Mouse (Mus musculus): Measurements from ENCODE around the gene Col6a2. TPM values are rescaled to one million over a fixed set of nuclear protein-coding genes. Genes with fewer than 3 reads are reported as not detected.

The Col6a2 gene
- polyA plus RNA-seq, 1 experiment from 2014 or later = 53.0 TPM

DNA sequence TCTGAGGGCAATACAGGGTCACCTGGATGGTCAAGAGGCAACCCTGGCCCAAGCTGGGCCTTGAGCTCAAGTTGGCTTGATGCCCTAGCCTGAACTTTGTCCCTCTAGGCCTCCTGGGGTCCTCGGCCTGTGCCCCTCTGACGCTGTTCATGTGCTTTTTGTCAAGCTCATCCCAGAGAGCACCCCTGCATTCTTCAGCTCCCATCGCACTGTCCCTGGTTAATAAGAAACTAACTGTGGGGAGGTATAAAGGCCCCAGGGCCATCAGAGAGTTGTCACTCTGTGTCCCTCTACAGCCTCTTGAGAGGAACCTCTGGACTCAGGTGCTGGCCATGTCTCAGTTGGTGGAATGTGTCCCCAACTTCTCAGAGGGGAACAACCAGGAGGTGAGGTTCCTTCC, 48.1 kb downstream of the Col6a2 start, which contains the start of gene Ftcd:
Gene Ftcd, plus strand, starts transcription at position 275 of the 400 bp plus-strand sequence.
- H3K4me1 ChIP-seq = no peaks in the 10 kb centered on the region
- no peak within 1 kb of the TSS for H3K4me2 ChIP-seq (replicated peaks)
- no peak for ATAC-seq (ENCODE audit: low FRiP score)
- 58% methylated on average over 3 of the region's 3 CpGs for WGBS
- H3K36me3 ChIP-seq = no peaks in the 10 kb centered on the region
- H3K4me3 ChIP-seq = no peak within 1 kb of the TSS
- H3K9ac ChIP-seq = no peak within 1 kb of the TSS
- H3K27ac ChIP-seq = no peak within 1 kb of the TSS
- H3K9me3 ChIP-seq (replicated peaks) = no peaks in the 10 kb centered on the region; the same call in 1 of the 2 replicates
- H3K27me3 ChIP-seq = no peaks in the 10 kb centered on the region

GRCm38 (mm10) chr10:76572151-76572550, 51.3 kb downstream of the Col6a2 start:
- Histone ChIP-seq H3K4me2 (replicated peaks) (no peak overlapping the region), H3K9me3 (replicated peaks) (no peaks in the 10 kb centered on the region; the same call in 1 of the 2 replicates), H3K4me1 (no peaks in the 10 kb centered on the region), H3K4me3 (no peak overlapping the region), H3K36me3 (no peaks in the 10 kb centered on the region), H3K27ac (no peak overlapping the region), H3K27me3 (no peaks in the 10 kb centered on the region), H3K9ac (no peak overlapping the region)
- ATAC-seq (ENCODE audit: low FRiP score) = no peak
- 63% methylated on average over 3 of the region's 3 CpGs for WGBS

GRCm38 (mm10) chr10:76571070-76571469, 52.4 kb downstream of the Col6a2 start:
- H3K4me2 ChIP-seq (replicated peaks) = no peak overlapping the region
- H3K36me3 ChIP-seq = no peaks in the 10 kb centered on the region
- WGBS = 82% methylated on average over 2 of the region's 2 CpGs

GRCm38 (mm10) chr10:76569996-76570685, 53.3 kb downstream of the Col6a2 start:
- ATAC-seq (ENCODE audit: low FRiP score) = no peak
- WGBS = 93% methylated on average over 22 of the region's 22 CpGs
- no peaks in the 10 kb centered on the region for H3K4me1 ChIP-seq

More at GRCm38 (mm10) chr10:76571070-76571469, 52.4 kb downstream of the Col6a2 start:
- Histone ChIP-seq H3K4me1 (no peaks in the 10 kb centered on the region), H3K9ac (no peak overlapping the region), H3K27me3 (no peaks in the 10 kb centered on the region), H3K27ac (no peak overlapping the region), H3K4me3 (no peak overlapping the region), H3K9me3 (replicated peaks) (no peaks in the 10 kb centered on the region; the same call in 1 of the 2 replicates)
- ATAC-seq (ENCODE audit: low FRiP score) = no peak

GRCm38 (mm10) chr10:76561972-76562371, 61.5 kb downstream of the Col6a2 start, which contains the start of gene Spatc1l:
Gene Spatc1l, plus strand, starts transcription at chr10:76562272.
- no peaks in the 10 kb centered on the region for H3K27me3 ChIP-seq
- H3K4me1 ChIP-seq = no peaks in the 10 kb centered on the region
- H3K27ac ChIP-seq = no peak within 1 kb of the TSS
- H3K36me3 ChIP-seq = no peaks in the 10 kb centered on the region
- ATAC-seq (ENCODE audit: low FRiP score) = no peak
- no peak within 1 kb of the TSS for H3K9ac ChIP-seq
- no peaks in the 10 kb centered on the region for H3K9me3 ChIP-seq (replicated peaks)
- no peak within 1 kb of the TSS for H3K4me3 ChIP-seq
- 93% methylated on average over 10 of the region's 10 CpGs for WGBS
- H3K4me2 ChIP-seq (replicated peaks) = no peak within 1 kb of the TSS

More at GRCm38 (mm10) chr10:76569996-76570685, 53.3 kb downstream of the Col6a2 start:
- no peak overlapping the region for H3K27ac ChIP-seq
- H3K4me3 ChIP-seq = no peak overlapping the region
- no peak overlapping the region for H3K4me2 ChIP-seq (replicated peaks)
- no peaks in the 10 kb centered on the region for H3K27me3 ChIP-seq
- H3K36me3 ChIP-seq = no peaks in the 10 kb centered on the region
- H3K9ac ChIP-seq = no peak overlapping the region
- no peaks in the 10 kb centered on the region; the same call in 1 of the 2 replicates for H3K9me3 ChIP-seq (replicated peaks)

DNA sequence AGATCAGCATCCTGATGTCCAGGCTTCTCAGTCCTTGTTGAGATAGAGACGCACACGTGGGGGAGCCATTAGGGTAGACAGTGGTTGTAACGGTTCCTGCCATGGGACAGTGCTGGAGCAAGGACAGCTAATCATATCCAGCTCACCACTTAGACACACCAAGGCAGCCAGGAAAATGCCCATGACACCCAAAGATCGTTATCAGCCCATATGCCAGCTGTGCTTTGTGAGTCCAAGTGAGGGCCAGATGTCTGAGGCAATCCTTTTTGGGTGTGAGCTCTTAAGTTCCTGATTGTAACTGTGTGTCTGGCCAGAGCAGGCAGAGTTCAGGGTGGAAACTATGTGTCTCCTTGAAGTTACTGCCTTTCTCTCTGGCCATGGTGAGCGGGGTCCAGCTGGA, 69.4 kb downstream of the Col6a2 start:
- Histone ChIP-seq H3K4me3 (no peak overlapping the region), H3K4me1 (no peaks in the 10 kb centered on the region), H3K36me3 (peaks cover 61% of the 10 kb centered on the region), H3K9ac (no peak overlapping the region), H3K27ac (no peak overlapping the region), H3K4me2 (replicated peaks) (no peak overlapping the region), H3K9me3 (replicated peaks) (no peaks in the 10 kb centered on the region), H3K27me3 (no peaks in the 10 kb centered on the region)
- no peak for ATAC-seq (ENCODE audit: low FRiP score)
- 92% methylated on average over 5 of the region's 5 CpGs for WGBS

DNA sequence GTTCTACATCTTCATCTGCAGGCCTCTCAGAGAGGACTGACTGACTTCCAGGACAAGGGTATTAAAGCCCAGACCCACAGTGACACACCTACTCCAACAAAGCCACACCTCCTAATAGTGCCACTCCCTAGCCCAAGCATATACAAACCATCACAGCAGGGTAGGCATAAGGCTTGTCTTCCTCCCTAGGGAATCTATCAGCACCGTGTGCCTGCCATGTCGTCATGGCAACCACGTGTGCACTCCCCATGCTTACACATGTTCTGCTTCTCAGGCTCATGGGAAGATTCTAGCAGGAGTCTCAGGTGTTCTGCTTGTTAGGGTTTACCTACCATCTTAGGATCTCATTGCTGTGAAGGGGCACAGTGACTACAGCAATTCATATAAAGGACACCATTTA, 71.9 kb downstream of the Col6a2 start:
- H3K9ac ChIP-seq = no peak overlapping the region
- H3K27me3 ChIP-seq = no peaks in the 10 kb centered on the region
- no peak for ATAC-seq (ENCODE audit: low FRiP score)
- H3K36me3 ChIP-seq = peaks cover 86% of the 10 kb centered on the region
- H3K4me3 ChIP-seq = no peak overlapping the region
- H3K4me1 ChIP-seq = no peaks in the 10 kb centered on the region
- H3K27ac ChIP-seq = no peak overlapping the region
- H3K4me2 ChIP-seq (replicated peaks) = no peak overlapping the region
- WGBS = 74% methylated on average over 3 of the region's 3 CpGs
- no peaks in the 10 kb centered on the region for H3K9me3 ChIP-seq (replicated peaks)

DNA sequence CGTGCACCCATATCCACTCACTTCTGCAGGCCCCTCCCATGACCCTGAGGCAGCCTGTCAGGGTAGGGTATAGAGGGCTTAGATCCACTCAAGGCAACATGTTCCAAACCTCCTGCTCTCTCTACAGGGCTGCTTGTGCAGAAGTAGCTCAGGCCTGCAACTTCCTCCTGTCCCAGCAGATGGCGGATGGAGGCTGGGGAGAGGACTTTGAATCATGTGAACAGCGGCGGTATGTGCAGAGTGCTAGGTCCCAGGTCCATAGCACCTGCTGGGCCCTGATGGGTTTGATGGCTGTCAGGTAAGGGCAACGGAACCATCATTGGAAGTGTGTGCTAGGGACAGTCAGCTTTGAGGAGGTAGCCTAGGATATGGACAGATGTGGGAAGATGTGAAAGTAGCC, 73.0 kb downstream of the Col6a2 start:
- no peak overlapping the region for H3K9ac ChIP-seq
- H3K4me1 ChIP-seq = no peaks in the 10 kb centered on the region
- peaks cover 97% of the 10 kb centered on the region for H3K36me3 ChIP-seq
- no peaks in the 10 kb centered on the region for H3K27me3 ChIP-seq
- no peak for ATAC-seq (ENCODE audit: low FRiP score)
- whole genome bisulfite sequencing = 87% methylated on average over 5 of the region's 5 CpGs
- H3K4me3 ChIP-seq = no peak overlapping the region
- H3K9me3 ChIP-seq (replicated peaks) = no peaks in the 10 kb centered on the region
- H3K27ac ChIP-seq = no peak overlapping the region
- no peak overlapping the region for H3K4me2 ChIP-seq (replicated peaks)

DNA sequence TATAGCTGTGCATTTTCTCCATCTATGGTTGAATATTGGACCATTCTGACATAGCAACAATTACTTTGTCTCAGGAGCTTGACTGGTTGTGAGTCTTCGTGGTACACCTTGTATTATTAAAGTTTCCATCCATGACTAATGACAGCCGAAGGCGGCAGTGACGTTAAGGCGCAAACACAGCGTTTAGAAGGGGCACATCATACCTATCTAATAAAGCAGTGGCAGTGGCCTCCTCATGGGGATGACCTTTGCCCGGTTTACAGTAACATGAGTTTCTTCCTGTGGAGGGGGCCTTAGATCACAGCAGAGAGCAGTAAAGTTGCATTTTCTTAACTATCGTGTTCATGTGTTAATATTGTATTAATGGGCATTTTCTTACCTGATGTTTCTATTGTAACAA, 75.2 kb downstream of the Col6a2 start:
- no peaks in the 10 kb centered on the region for H3K9me3 ChIP-seq (replicated peaks)
- no peak overlapping the region for H3K4me3 ChIP-seq
- no peak for ATAC-seq (ENCODE audit: low FRiP score)
- no peak overlapping the region for H3K9ac ChIP-seq
- no peaks in the 10 kb centered on the region for H3K4me1 ChIP-seq
- H3K27ac ChIP-seq = no peak overlapping the region
- H3K4me2 ChIP-seq (replicated peaks) = no peak overlapping the region
- peaks cover 100% of the 10 kb centered on the region for H3K36me3 ChIP-seq
- WGBS = 94% methylated on average over 8 of the region's 8 CpGs
- no peaks in the 10 kb centered on the region for H3K27me3 ChIP-seq

DNA sequence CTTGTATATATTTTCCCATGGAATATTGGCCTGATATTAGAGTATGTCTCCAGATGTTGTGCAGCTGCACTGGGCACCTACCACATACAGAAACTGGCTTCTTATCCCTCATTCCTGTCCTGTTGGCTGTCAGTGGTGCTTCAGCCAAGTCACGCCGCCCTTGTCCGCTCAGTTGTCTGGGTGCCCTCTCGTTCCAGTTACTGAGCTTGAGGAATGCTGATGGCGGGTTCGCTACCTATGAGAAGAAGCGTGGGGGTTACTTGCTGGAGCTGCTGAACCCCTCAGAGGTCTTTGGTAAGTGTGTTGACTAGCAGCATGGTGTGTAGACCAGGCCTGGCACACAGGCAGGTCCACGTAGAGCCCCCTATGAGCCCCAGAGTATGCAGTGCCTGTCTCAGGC, 76.9 kb downstream of the Col6a2 start:
- no peak for ATAC-seq (ENCODE audit: low FRiP score)
- H3K4me2 ChIP-seq (replicated peaks) = no peak overlapping the region
- no peaks in the 10 kb centered on the region for H3K27me3 ChIP-seq
- 90% methylated on average over 8 of the region's 8 CpGs for WGBS
- H3K4me3 ChIP-seq = no peak overlapping the region
- peaks cover 100% of the 10 kb centered on the region for H3K36me3 ChIP-seq
- no peak overlapping the region for H3K9ac ChIP-seq
- H3K9me3 ChIP-seq (replicated peaks) = no peaks in the 10 kb centered on the region
- H3K27ac ChIP-seq = no peak overlapping the region
- no peaks in the 10 kb centered on the region for H3K4me1 ChIP-seq

Other genes with a start within 250 kb of the Col6a2 start
- gene AC141477.1, start 183.2 kb downstream of the Col6a2 start, polyA plus RNA-seq (2016; fragmentation: Nextera tagmentation; extraction: Ambion mirVana) = not detected in 2 replicates
- 15.8 and 16.7 TPM in 2 replicates for gene Pcnt, start 180.8 kb downstream of the Col6a2 start, polyA plus RNA-seq (2016; fragmentation: Nextera tagmentation; extraction: Ambion mirVana)
- gene 2610028H24Rik, start 174.5 kb downstream of the Col6a2 start, polyA plus RNA-seq (2016; fragmentation: Nextera tagmentation; extraction: Ambion mirVana) = not detected in 2 replicates
- 83.3 and 91.8 TPM in 2 replicates for gene Mcm3ap, start 154.7 kb downstream of the Col6a2 start, polyA plus RNA-seq (2016; fragmentation: Nextera tagmentation; extraction: Ambion mirVana)
- gene Ybey, start 154.5 kb downstream of the Col6a2 start, polyA plus RNA-seq (2016; fragmentation: Nextera tagmentation; extraction: Ambion mirVana) = 8.0 and 8.5 TPM in 2 replicates
- gene Lss, start 92.0 kb downstream of the Col6a2 start, polyA plus RNA-seq (2016; fragmentation: Nextera tagmentation; extraction: Ambion mirVana) = 51.5 and 60.3 TPM in 2 replicates
- gene Spatc1l, start 61.4 kb downstream of the Col6a2 start, polyA plus RNA-seq (2016; fragmentation: Nextera tagmentation; extraction: Ambion mirVana) = not detected in 2 replicates
- not detected in 2 replicates for gene Ftcd, start 48.0 kb downstream of the Col6a2 start, polyA plus RNA-seq (2016; fragmentation: Nextera tagmentation; extraction: Ambion mirVana)
- 43.6 and 62.6 TPM in 2 replicates for gene Col6a1, start 102.5 kb upstream of the Col6a2 start, polyA plus RNA-seq (2016; fragmentation: Nextera tagmentation; extraction: Ambion mirVana)

Data from hindbrain, embryonic 12.5 days (tissue).